Mouse (Mus musculus) spleen, postnatal 36 days (tissue): Measurements from ENCODE around the gene Eps8l3.
"Not testable (repeated sequence)": the region's sequence is repeated elsewhere in the genome, so short reads cannot be mapped to it uniquely, and the experiment has no call there.

Source experiments
- DNase-seq, 2 experiments: peaks; one replicate each; pipeline ENCODE4 v3.0.0; 2022; ENCODE audit warnings: low spot score in 2 of 2, mixed read lengths in 1 of 2

The Eps8l3 gene

DNA sequence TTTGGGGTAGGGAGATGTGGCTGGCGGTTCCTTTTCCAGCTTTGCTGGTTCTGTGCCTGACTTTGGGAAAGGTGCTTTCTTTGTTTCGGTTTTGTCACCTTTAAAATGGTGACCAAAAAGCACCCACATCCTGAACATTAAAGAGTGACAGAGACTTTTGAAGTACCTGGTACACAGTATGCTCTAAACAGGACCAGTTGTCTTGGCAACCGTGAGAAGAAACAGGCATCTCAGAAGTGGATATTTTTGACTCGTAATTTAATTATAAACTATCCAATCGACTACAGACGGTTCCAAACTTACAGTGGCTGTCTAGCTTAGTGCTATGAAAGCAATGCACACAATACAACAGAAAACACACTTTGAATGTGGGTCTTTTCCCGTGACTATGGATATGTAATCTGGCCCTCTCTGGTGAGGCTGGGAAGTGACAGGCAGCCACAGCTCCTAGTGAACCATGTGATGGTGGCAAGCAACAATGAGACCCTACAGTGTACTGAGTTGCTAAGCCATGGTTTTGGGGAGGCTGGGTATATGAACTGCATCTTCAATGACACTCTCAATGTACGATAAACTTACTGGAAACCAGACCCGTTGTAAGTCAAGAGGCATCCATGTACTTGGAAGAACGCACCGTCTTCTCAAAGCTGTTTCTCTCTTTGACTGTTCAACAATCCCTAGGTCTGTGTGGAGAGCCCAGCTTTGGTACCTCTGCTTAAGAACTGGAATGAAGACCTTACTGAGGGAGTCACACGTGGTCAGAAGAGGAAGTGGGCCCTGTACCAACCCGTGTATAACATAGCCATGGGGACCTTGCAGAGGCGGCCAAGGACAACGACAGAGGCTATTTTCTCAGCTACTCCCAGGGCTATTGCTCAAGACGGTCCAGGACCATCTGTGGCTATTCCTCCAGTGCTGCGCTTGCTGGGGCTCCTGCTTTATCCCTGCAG lies 23.5 kb upstream of the Eps8l3 start:
- no peak for DNase-seq

DNA sequence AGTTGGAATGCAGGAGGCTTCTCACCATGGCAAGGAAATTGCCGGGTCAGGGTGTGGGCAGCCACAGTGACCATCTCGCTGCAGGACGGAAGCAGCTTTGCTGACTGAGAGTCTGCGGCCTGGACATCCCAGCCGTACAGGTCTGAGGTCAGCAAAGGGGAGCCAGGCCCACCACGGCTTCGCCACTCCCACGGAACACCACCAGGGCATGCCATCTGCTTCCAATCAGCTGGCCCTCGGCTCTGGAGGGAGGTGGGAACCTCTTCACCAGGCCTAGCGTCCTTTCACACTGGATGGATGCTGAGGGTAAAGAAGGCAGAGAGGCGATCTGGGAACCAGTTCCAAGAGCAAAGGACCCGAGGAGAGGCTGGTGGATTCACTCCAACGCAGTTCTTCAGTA lies 21.7 kb upstream of the Eps8l3 start:
- no peak for DNase-seq

- DNase-seq = no peak
Measured at GRCm38 (mm10) chr3:107857646-107858045, 19.4 kb upstream of the Eps8l3 start.

DNA sequence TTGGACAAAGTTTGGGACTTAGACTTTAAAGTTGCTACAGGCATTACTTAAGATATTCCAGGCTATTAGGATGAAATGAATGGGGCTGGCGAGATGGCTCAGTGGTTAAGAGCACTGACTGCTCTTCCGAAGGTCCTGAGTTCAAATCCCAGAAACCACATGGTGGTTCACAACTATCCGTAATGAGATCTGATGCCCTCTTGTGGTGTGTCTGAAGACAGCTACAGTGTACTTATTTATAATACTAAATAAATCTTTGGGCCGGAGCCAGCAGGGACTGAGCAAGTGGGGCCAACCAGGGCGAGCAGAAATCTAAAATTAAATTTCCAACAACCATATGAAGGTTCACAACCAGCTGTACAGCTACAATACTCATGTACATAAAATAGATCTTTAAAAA lies 15.5 kb upstream of the Eps8l3 start:
- not testable (repeated sequence) for DNase-seq

GRCm38 (mm10) chr3:107862471-107862870 lies 14.6 kb upstream of the Eps8l3 start:
- no peak for DNase-seq

- no peak for DNase-seq
Measured at GRCm38 (mm10) chr3:107863471-107863870, 13.6 kb upstream of the Eps8l3 start.

DNA sequence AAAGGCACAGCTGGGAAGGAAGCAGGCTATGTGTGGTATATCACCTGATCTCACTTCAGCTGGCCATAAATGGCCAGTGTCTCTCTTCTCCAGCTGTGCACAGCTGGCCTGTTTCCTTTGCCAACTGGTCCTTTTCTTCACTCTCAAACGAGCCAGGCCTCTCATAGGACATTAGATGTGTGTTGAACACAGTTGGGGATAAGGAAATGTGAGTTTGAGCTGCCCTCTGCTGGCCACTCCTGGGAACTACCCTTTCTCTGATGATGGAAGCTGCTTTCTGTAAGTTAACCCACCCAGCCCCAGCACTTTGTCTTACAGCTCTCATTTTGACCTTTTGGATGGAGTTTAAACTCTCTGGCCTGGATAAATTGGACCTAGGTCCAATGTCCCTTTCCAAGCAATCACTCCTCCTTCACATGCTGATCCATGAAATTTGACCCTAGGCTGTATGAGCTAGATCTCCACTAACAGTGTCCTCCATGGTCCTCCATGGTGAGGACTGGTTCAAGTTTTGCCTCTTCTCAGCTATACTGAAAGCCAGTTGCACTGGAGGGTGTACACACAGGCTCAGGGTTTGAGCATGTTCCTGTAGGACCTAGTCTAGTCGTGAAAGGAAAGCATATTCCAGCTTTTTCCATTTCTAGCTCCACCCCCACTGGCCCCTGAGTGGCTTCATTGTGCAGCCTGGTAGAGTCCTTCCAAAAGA lies 13.0 kb upstream of the Eps8l3 start:
- DNase-seq = peak; percentile 70 to 79

- no peak for DNase-seq
Measured at GRCm38 (mm10) chr3:107865364-107866091, 11.5 kb upstream of the Eps8l3 start.

GRCm38 (mm10) chr3:107867086-107867485 lies 9.9 kb upstream of the Eps8l3 start:
- DNase-seq = peak; percentile 73 to 79

DNA sequence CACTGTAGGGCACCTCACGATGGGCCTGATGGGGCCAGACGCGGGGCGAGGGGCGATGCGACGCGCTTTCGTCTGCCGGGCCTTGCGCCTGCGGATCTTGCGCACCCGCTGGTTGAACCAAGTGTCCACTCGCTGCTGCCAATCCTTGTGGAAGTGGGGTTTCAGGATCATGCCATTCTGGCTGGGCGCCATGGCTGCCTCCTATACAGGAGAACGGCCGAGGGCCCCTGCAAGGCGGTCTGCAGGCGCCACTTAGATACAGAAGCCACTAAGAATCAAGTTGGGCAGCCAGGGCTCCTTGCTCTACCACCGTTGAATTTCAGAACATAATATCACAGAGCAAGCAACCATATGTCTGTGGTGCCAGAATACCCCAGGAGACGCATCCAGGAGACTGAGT lies 8.6 kb upstream of the Eps8l3 start:
- no peak for DNase-seq

DNA sequence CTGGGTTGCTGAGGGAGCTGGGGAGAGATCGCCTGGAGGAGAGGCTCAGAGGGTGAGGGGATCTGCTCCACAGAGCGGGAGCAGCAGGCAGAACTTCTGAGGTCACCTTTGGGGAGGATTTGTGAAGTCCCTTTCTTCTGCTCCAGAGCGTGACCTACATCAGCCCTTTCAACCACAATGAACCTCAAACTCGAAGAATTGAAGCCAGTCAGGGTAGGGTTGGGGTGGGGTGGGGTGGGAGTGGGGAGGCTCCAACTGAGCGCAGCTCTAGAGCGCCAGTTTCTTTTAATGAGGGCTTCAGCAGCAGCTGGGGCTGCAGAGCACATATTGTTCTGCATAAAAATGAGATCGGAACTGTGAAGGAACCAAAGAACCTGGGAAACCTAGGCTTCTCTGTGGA lies 7.9 kb upstream of the Eps8l3 start:
- no peak for DNase-seq

DNA sequence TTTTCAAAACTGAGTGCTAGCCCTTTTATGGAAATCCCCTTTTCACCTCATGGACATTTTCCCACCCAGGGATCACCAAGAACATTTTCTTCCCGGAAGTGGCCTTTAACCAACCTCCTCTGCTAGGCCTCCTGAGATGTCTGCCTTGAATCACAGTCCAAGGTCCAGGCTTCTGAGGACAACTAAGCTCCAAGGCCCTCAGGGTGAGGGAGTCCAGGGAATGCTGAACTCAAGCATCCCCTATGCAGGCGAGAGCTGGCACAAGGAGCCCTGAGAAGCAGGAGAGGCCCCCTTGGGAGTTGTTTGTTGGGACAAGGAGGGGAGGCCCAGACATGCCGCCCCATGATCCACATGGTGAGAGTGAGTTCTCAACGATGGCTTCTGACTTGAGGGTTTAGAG lies 7.1 kb upstream of the Eps8l3 start:
- no peak for DNase-seq

DNA sequence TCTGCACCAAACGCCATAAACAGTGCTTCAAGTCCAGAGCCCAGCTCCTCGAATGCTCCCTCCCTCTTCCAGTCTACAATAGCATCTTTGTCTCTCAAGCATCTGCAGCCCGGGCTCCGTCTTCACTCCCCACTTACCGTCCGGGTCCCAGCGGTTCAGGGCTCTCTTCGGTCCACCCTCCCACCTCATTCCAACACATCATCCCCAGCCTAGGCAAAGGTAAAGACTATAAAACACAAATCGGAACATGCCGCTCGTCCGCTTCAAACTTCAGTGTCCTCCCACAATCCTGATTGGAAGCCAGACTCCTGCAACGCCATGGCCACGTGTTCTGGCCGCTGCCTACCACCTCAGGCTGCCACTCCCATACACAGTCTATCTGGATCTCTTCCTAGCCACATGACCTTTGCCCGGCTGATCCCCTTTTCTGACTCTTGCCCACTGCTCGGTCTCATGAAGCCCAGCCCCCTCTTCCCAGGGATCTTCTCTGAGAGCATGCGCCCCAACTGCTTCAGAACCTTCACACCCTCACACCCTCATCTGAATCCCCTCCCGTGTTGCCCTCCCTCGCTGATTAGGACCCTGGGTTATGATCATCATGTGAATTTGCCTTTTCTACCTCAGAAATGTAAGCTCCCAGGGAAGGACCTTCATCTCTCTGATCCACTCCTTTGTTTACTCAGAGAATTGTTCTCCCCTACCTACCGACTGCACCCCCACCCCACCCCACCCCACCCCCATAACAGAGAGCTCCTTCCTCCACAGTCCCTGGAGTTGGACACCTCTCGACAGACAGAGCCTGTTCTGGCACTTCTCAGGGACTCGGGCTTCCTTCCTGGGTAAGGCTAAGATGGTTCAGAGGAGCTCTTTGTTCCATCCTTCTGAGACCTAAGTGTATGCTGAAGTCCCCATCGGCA lies 3.4 kb upstream of the Eps8l3 start:
- DNase-seq = no peak

DNA sequence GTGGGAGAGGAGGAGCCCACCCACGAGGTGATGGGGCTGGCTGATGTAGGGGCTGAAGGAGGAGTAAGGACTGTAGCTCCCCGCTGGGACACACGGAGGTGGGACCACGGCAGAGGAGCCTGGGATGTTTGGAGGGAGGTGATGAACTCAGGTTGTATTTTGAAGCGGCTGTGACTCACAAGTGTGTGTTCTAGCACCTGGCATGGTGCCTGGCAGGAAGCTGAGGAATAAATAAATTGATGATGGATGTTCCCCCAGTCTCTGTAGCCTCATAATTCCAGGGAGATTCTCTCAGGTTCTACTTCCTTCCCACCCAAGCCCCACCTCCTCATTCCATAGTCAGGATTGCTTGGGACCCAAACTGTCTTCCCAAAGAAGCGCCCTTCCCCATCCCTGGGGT lies 1.8 kb upstream of the Eps8l3 start:
- no peak for DNase-seq

DNA sequence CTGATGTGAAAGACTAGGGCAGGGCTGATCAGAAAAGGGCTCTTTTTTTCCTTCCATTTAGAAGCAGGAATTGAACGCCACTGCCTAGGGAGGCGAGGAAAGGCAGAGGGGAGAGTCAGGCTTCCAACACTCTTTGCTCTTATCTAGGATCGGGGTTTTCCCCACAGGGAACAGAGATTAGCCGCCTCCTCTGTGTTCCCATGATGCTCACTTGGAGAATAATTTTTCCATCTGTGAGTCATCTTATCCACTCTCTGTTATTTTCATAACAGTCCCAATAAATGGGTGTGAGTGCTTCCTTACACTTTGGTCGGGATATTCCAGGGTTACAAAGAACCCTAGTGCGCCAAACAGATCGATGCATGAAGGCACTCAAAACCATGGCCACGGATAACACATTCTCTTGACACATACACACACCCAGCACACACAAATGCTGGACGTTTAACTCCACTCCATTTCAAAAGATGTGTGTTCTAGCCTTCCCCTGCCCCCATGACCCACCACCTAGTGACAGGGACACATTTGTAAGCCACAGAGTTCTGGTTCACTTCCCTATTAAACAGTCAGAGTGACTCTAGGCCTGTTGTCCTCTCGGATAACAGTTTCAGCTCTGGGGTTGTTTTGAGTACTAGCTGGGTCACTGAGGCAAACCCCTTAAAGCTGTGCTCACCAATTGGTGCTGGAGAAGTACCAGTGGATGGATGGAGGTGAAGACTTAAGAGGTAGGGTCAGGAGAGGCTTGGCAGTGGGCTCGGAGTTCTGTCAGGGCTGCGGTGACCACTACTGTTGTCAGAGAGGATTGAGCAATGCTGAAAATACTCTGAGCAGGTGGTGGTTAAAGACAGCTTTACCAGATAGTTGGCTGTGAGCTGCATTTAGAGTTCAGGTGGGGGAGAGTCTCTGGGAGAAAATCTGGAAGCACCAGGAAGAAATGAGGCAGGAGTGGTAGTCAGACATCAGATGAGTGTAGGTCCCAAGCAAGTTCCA lies 1.0 kb downstream of the Eps8l3 start:
- no peak for DNase-seq

DNA sequence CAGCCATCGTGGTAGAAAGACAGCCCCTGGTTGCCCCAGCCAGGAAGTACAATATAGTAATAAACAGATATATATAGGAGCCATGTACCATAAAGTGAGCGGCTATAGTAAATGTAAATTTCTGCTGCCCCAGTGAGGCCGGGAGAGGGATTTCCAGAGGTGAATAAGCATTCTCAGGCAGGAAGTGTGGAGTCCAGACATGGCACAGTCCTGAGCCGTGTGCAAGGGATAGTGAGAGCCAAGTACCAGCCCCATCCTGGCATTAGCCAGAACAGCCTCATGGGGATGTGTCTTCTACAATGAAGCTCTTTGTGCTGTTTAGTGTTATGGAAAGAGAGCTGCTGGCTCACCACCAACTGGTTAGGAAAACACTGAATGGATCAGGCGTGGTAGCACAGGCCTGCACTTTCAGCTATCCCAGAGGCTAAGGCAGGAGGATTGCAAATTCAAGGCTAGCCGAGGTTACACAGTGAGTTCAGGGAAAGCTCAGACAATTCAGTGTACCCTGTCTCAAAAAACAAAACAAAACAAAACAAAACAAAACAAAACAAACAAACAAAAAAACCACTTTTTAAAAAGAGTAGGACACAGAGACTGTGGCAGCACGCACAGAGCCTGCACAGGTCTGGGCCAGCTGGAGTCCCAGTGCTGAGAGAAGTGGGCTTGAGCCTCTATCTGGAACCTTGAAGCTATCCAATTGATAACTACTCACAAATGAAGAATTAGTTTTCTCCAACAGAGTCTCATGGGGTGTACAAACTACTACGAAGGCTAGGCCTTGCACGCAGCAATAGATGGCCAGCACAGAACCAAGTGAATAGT lies 10.9 kb downstream of the Eps8l3 start:
- no peak for DNase-seq

- not testable (repeated sequence) for DNase-seq
Measured at GRCm38 (mm10) chr3:107889236-107889635, 12.2 kb downstream of the Eps8l3 start.

GRCm38 (mm10) chr3:107895194-107895719 lies 18.2 kb downstream of the Eps8l3 start:
- no peak for DNase-seq
